Mouse (Mus musculus) ES-Bruce4 (cell line): ENCODE results near the gene Tmem260. TPM values are rescaled to one million over a fixed set of nuclear protein-coding genes. Genes with fewer than 3 reads are reported as not detected.

Experiments used
- H3K27ac ChIP-seq: 2 replicates; pipeline ENCODE4 v1.5.1; 2012; ENCODE audit warnings: low read length, inconsistent platforms; ENCODE audit not compliant: insufficient read depth
- H3K27me3 ChIP-seq: 2 replicates; pipeline ENCODE4 v1.6.1; 2012; ENCODE audit warnings: mild to moderate bottlenecking, low read length, inconsistent platforms; ENCODE audit not compliant: control insufficient read depth, poor library complexity, insufficient read depth, severe bottlenecking
- H3K36me3 ChIP-seq: 2 replicates; pipeline ENCODE4 v1.6.1; 2012; ENCODE audit warnings: inconsistent platforms, mild to moderate bottlenecking, low read length, moderate library complexity; ENCODE audit not compliant: control insufficient read depth, poor library complexity, insufficient read depth, severe bottlenecking
- H3K4me1 ChIP-seq: one replicate; pipeline ENCODE4 v1.8.1; 2011; ENCODE audit warnings: low read length; ENCODE audit not compliant: control insufficient read depth, insufficient read depth
- H3K4me3 ChIP-seq: 2 replicates; pipeline ENCODE4 v1.5.1; 2011; ENCODE audit warnings: low read depth, mild to moderate bottlenecking, low read length
- H3K9ac ChIP-seq: 2 replicates; pipeline ENCODE4 v1.6.1; 2012; ENCODE audit warnings: low read depth, mild to moderate bottlenecking, inconsistent platforms; ENCODE audit not compliant: poor library complexity, severe bottlenecking
- H3K9me3 ChIP-seq: replicated peaks from 2 replicates; pipeline ENCODE4 v1.6.1; 2012; ENCODE audit warnings: mild to moderate bottlenecking, low read length, inconsistent platforms; ENCODE audit not compliant: control insufficient read depth, poor library complexity, insufficient read depth, severe bottlenecking
- CTCF ChIP-seq: IDR thresholded peaks from one replicate; pipeline ENCODE4 v1.8.1; 2011; ENCODE audit warnings: low read depth, low read length
- EP300 ChIP-seq: IDR thresholded peaks from 2 replicates; pipeline ENCODE4 v1.6.1; 2011; ENCODE audit warnings: low read depth, low read length; ENCODE audit not compliant: insufficient read depth
- POLR2A ChIP-seq: IDR thresholded peaks from one replicate; pipeline ENCODE4 v1.8.1; 2011; ENCODE audit warnings: low read length; ENCODE audit not compliant: insufficient read depth
- polyA plus RNA-seq: library from polyadenylated mRNA; stranded (reverse); fragments of >200 nt; gene quantifications from 2 replicates; pipeline ENCODE4 v1.2.4, GENCODE M21; 2011; ENCODE audit warnings: low read depth; ENCODE audit not compliant: missing spikeins, insufficient read depth, insufficient read length

The Tmem260 gene
- polyA plus RNA-seq, 1 experiment, result 14.7 TPM

DNA sequence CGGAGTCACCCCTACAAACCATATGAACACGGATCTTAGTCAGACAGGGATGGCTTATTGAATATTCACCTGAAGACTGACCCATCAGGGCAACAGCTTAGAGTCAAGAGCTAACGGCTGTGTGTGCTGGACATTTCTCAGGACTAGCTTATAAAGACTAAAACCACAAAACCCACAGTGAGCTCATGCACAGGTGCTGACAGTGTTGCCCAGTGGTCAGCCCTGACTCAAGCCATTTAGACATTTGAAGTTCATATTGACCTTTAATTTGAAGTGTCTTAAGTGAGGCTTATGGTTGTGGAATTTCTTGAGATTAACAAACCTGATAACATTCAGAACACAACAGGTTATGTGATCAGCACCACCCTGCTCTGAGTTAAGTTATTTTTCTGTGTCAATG lies 100.1 kb downstream of the Tmem260 start:
- H3K27ac ChIP-seq, result no peak overlapping the region
- no peaks in the 10 kb centered on the region for H3K36me3 ChIP-seq
- no peaks in the 10 kb centered on the region for H3K27me3 ChIP-seq
- no peak overlapping the region for H3K9ac ChIP-seq
- H3K4me3 ChIP-seq, result no peak overlapping the region
- H3K4me1 ChIP-seq, result no peaks in the 10 kb centered on the region
- no peak for TF ChIP-seq EP300
- TF ChIP-seq POLR2A, result no peak
- TF ChIP-seq CTCF, result no peak
- no peaks in the 10 kb centered on the region for H3K9me3 ChIP-seq

GRCm38 (mm10) chr14:48549703-48550102 lies 103.8 kb downstream of the Tmem260 start:
- no peak overlapping the region for H3K4me3 ChIP-seq
- no peaks in the 10 kb centered on the region for H3K27me3 ChIP-seq
- H3K27ac ChIP-seq, result no peak overlapping the region
- no peaks in the 10 kb centered on the region for H3K9me3 ChIP-seq
- TF ChIP-seq POLR2A (no peak), CTCF (no peak), EP300 (no peak)
- H3K9ac ChIP-seq, result no peak overlapping the region
- H3K36me3 ChIP-seq, result no peaks in the 10 kb centered on the region
- H3K4me1 ChIP-seq, result no peaks in the 10 kb centered on the region

DNA sequence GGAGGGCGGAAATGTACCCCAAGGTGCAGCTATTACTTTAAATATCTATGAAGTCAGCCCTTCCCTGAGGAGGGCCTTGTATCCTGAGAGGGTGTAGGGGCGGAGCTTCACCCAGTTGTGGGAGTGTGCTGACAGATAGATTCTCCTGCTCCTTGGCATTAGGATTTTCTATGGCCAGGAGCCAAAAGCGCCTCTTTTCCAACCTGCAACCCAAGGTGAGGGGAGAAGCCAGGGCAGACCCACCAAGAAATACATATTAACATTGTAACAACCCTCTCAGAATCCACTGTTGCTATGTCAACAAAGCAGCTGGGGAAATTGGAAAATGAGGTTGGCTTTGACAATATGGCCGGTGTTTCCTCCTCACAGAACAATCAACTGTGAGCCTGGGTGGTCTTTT lies 107.3 kb downstream of the Tmem260 start:
- TF ChIP-seq CTCF, result no peak
- TF ChIP-seq POLR2A, result no peak
- no peak for TF ChIP-seq EP300

DNA sequence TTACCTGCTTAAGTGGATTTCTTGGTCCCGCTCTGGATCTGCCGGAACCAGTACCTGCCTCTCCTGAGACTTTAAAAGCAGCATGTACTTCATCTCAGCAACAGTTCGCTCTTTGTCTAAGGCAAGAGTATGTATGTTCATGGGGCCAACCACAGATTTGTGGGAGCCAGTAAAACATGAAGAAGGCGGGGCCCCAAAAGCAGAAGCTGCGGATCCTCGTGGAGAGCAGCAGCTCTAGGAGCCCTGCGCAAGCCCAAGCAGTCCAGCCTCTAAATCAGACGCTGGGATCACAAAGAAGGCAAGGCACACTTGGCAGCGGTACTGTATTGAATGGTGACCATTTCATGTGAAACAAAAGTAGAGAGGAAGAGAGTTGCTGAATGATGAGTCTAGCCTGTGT lies 107.8 kb downstream of the Tmem260 start:
- Histone ChIP-seq H3K9me3 (no peaks in the 10 kb centered on the region), H3K9ac (no peak overlapping the region), H3K4me1 (no peaks in the 10 kb centered on the region), H3K27ac (no peak overlapping the region), H3K4me3 (no peak overlapping the region), H3K27me3 (no peaks in the 10 kb centered on the region), H3K36me3 (no peaks in the 10 kb centered on the region)
- no peak for TF ChIP-seq CTCF
- no peak for TF ChIP-seq EP300
- TF ChIP-seq POLR2A, result no peak

More for the DNA sequence above, 107.3 kb downstream of the Tmem260 start:
- Histone ChIP-seq H3K9ac (no peak overlapping the region), H3K27me3 (no peaks in the 10 kb centered on the region), H3K9me3 (no peaks in the 10 kb centered on the region), H3K36me3 (no peaks in the 10 kb centered on the region), H3K27ac (no peak overlapping the region), H3K4me1 (no peaks in the 10 kb centered on the region), H3K4me3 (no peak overlapping the region)

DNA sequence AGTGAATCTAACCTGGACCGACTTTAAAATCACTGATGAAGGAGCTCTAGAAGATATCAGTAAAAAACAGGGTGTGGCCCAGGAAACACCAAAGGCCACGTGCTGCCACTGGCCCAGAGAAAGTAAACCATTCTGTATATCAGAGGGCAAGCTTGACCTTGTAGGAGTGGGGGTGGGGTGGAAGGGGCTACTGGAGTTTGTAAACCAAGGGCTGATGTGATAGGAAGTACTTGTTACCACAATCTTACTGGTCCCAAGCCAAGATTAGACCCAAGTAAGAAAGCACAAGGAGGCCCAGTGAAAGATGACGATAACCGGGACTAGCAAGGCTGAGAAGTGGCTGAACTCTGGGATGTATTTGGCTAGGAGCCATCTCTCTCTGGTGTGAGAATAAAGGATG lies 113.1 kb downstream of the Tmem260 start:
- H3K27me3 ChIP-seq, result no peaks in the 10 kb centered on the region
- no peaks in the 10 kb centered on the region for H3K36me3 ChIP-seq
- no peak overlapping the region for H3K9ac ChIP-seq
- H3K4me3 ChIP-seq, result no peak overlapping the region
- TF ChIP-seq POLR2A (no peak), CTCF (no peak), EP300 (no peak)
- H3K9me3 ChIP-seq, result no peaks in the 10 kb centered on the region
- H3K27ac ChIP-seq, result no peak overlapping the region
- H3K4me1 ChIP-seq, result no peaks in the 10 kb centered on the region

DNA sequence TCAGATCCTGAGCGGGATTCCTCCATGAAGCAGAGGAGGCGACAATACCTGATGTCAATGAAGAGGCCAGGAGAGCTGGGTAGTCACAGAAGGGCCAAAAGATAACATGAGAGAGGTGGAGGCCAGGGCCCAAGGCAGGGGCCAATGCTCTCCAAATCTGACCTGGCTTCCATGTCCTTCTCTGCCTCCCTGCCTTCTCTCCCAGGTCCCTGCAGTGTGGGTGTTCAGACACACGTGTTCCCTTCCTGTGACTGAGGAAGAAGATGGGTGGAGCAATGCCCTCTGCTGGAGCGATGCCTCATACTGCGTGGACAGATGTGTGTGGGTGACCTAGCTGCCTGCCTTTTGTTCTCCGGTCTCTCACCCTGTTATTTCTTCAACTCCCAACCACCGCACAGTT lies 113.8 kb downstream of the Tmem260 start:
- Histone ChIP-seq H3K27me3 (no peaks in the 10 kb centered on the region), H3K9ac (no peak overlapping the region), H3K36me3 (no peaks in the 10 kb centered on the region), H3K27ac (no peak overlapping the region), H3K9me3 (no peaks in the 10 kb centered on the region), H3K4me3 (no peak overlapping the region), H3K4me1 (no peaks in the 10 kb centered on the region)
- TF ChIP-seq EP300, result no peak
- peak; percentile 19 for TF ChIP-seq CTCF

DNA sequence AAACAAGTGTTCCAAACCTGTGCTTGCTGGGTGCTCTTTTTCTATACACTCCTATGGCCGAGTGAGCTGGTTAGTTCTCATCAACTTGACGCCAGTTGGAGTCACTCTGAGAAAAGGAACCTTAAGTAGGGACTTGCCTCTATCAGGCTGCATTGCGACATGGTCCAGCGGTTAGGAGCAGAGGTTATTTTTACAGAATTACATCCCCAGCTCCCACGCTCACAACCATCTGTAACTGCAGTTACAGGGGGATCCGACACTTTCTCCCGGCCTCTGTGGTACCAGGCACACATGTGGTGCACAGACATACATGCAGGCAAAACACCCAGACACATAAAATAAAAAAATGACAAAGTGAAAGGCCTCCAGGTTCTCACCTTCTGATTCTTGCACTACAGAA lies 120.7 kb downstream of the Tmem260 start:
- Histone ChIP-seq H3K9me3 (no peaks in the 10 kb centered on the region), H3K27ac (no peak overlapping the region), H3K9ac (no peak overlapping the region), H3K4me1 (no peaks in the 10 kb centered on the region), H3K36me3 (no peaks in the 10 kb centered on the region), H3K4me3 (no peak overlapping the region), H3K27me3 (no peaks in the 10 kb centered on the region)
- TF ChIP-seq CTCF, result no peak
- no peak for TF ChIP-seq EP300
- TF ChIP-seq POLR2A, result no peak

Other genes with a start within 250 kb of the Tmem260 start
- gene Otx2, start 227.7 kb downstream of the Tmem260 start, polyA plus RNA-seq, result 45.0 and 51.6 TPM in 2 replicates